Mouse (Mus musculus) neural tube, embryonic 11.5 days (tissue): ENCODE measurements at regions not wholly inside any gene's neighbourhood (a gene's known extent, or its start where the extent isn't known, plus 50 kb on each side); places are given as distances from the start of the nearest gene placed in this dataset.

ENCODE experiments used
- ATAC-seq: fragments of 200-750 bp; cut with Nextera tagmentation; 2 replicates; pipeline ENCODE4 v1.8.0; 2017; ENCODE audit warnings: moderate number of reproducible peaks, mild to moderate bottlenecking, moderate TSS enrichment, moderate library complexity; ENCODE audit not compliant: insufficient read depth, low FRiP score, low TSS enrichment
- DNase-seq: peaks from one replicate; pipeline ENCODE4 v3.0.0-alpha.2; 2015; ENCODE audit warnings: low spot score
- H3K27ac ChIP-seq: fragments of 300-500 bp; sonication (generic); 2 replicates; pipeline ENCODE4 v1.5.1; 2014; ENCODE audit warnings: low read depth, mild to moderate bottlenecking, low read length
- H3K27me3 ChIP-seq: fragments of 300-500 bp; sonication (generic); 2 replicates; pipeline ENCODE4 v1.6.1; 2014; ENCODE audit warnings: mild to moderate bottlenecking, low read length, mixed read lengths; ENCODE audit not compliant: control insufficient read depth, insufficient read depth
- H3K36me3 ChIP-seq: fragments of 300-500 bp; sonication (generic); 2 replicates; pipeline ENCODE4 v1.6.1; 2014; ENCODE audit warnings: mild to moderate bottlenecking, low read length, moderate library complexity, mixed read lengths; ENCODE audit not compliant: control insufficient read depth, insufficient read depth
- H3K4me1 ChIP-seq: fragments of 300-500 bp; sonication (generic); 2 replicates; pipeline ENCODE4 v1.6.1; 2014; ENCODE audit warnings: low read length, mixed read lengths; ENCODE audit not compliant: control insufficient read depth, insufficient read depth
- H3K4me2 ChIP-seq: fragments of 300-500 bp; sonication (generic); 2 replicates; pipeline ENCODE4 v1.6.1; 2014; ENCODE audit warnings: low read depth, mild to moderate bottlenecking, moderate library complexity
- H3K4me3 ChIP-seq: fragments of 300-500 bp; sonication (generic); 2 replicates; pipeline ENCODE4 v1.5.1; 2014; ENCODE audit warnings: low read depth, low read length
- H3K9ac ChIP-seq: fragments of 300-500 bp; sonication (generic); 2 replicates; pipeline ENCODE4 v1.6.1; 2014; ENCODE audit warnings: mild to moderate bottlenecking, low read length
- H3K9me3 ChIP-seq: fragments of 300-500 bp; sonication (generic); 2 replicates; pipeline ENCODE4 v1.6.1; 2016; ENCODE audit warnings: low read length; ENCODE audit not compliant: control insufficient read depth
- WGBS: fragments of 180-500 bp; shearing (Covaris S2); extraction: QIAGEN DNeasy Blood & Tissue Kit; methylation state at CpG from one replicate; pipeline ENCODE4 v1.1.7; 2014; 5-methylcytosine and 5-hydroxymethylcytosine counted together

- H3K4me2 ChIP-seq = peak overlapping the region; percentile 29
- H3K4me1 ChIP-seq = peaks cover 19% of the 10 kb centered on the region
- H3K27me3 ChIP-seq = peaks cover 4% of the 10 kb centered on the region; the same call in 1 of the 2 replicates
- ATAC-seq (peak; percentile 77), DNase-seq (peak; percentile 63)
- H3K4me3 ChIP-seq = no peak overlapping the region
- 6% methylated on average over 9 of the region's 9 CpGs for WGBS
- H3K36me3 ChIP-seq = no peaks in the 10 kb centered on the region
- peak overlapping the region; percentile 7; the same call in 1 of the 2 replicates for H3K9ac ChIP-seq
- H3K9me3 ChIP-seq = no peaks in the 10 kb centered on the region
- 0 out of 2 replicates have a peak overlapping the region, but pooled peaks have one; percentile 20 for H3K27ac ChIP-seq
Measured at GRCm38 (mm10) chr14:118368619-118369431, 102.1 kb downstream of the Gm9376 start.

- H3K4me1 ChIP-seq = peaks cover 19% of the 10 kb centered on the region
- H3K4me3 ChIP-seq = no peak overlapping the region
- no peak overlapping the region for H3K27ac ChIP-seq
- no peak overlapping the region for H3K4me2 ChIP-seq
- H3K27me3 ChIP-seq = no peaks in the 10 kb centered on the region
- no peaks in the 10 kb centered on the region for H3K36me3 ChIP-seq
- WGBS = 97% methylated on average over 15 of the region's 15 CpGs
- DNase-seq (no peak), ATAC-seq (no peak)
- H3K9ac ChIP-seq = no peak overlapping the region
- no peaks in the 10 kb centered on the region for H3K9me3 ChIP-seq
Measured at GRCm38 (mm10) chr14:118371336-118371735, 104.6 kb downstream of the Gm9376 start.

- no peak overlapping the region for H3K9ac ChIP-seq
- no peak overlapping the region for H3K4me3 ChIP-seq
- no peaks in the 10 kb centered on the region for H3K36me3 ChIP-seq
- 82% methylated on average over 10 of the region's 10 CpGs for WGBS
- H3K27me3 ChIP-seq = no peaks in the 10 kb centered on the region
- no peaks in the 10 kb centered on the region for H3K4me1 ChIP-seq
- no peak for DNase-seq
- H3K4me2 ChIP-seq = no peak overlapping the region
- ATAC-seq = no peak
- H3K27ac ChIP-seq = no peak overlapping the region
- H3K9me3 ChIP-seq = no peaks in the 10 kb centered on the region
Measured at GRCm38 (mm10) chr14:118374819-118375520, 108.2 kb downstream of the Gm9376 start.

GRCm38 (mm10) chr14:118375641-118376040, 108.9 kb downstream of the Gm9376 start:
- no peaks in the 10 kb centered on the region for H3K27me3 ChIP-seq
- WGBS = 95% methylated on average over 12 of the region's 12 CpGs
- no peaks in the 10 kb centered on the region for H3K36me3 ChIP-seq
- no peaks in the 10 kb centered on the region for H3K9me3 ChIP-seq
- DNase-seq = no peak
- H3K4me2 ChIP-seq = no peak overlapping the region
- H3K4me1 ChIP-seq = no peaks in the 10 kb centered on the region
- ATAC-seq = no peak
- H3K27ac ChIP-seq = no peak overlapping the region
- H3K9ac ChIP-seq = no peak overlapping the region
- no peak overlapping the region for H3K4me3 ChIP-seq

GRCm38 (mm10) chr14:118379624-118380023, 112.9 kb downstream of the Gm9376 start:
- no peak overlapping the region for H3K27ac ChIP-seq
- H3K4me3 ChIP-seq = no peak overlapping the region
- no peak overlapping the region for H3K4me2 ChIP-seq
- ATAC-seq (no peak), DNase-seq (no peak)
- H3K9ac ChIP-seq = no peak overlapping the region
- H3K27me3 ChIP-seq = no peaks in the 10 kb centered on the region
- 61% methylated on average over 8 of the region's 8 CpGs for WGBS
- no peaks in the 10 kb centered on the region for H3K4me1 ChIP-seq
- H3K9me3 ChIP-seq = no peaks in the 10 kb centered on the region
- no peaks in the 10 kb centered on the region for H3K36me3 ChIP-seq

- 22% methylated on average over 7 of the region's 7 CpGs for WGBS
- no peaks in the 10 kb centered on the region for H3K36me3 ChIP-seq
- H3K9ac ChIP-seq = no peak overlapping the region
- no peaks in the 10 kb centered on the region for H3K27me3 ChIP-seq
- no peak overlapping the region for H3K27ac ChIP-seq
- DNase-seq (no peak), ATAC-seq (no peak)
- H3K9me3 ChIP-seq = no peaks in the 10 kb centered on the region
- H3K4me3 ChIP-seq = no peak overlapping the region
- H3K4me1 ChIP-seq = no peaks in the 10 kb centered on the region
- H3K4me2 ChIP-seq = no peak overlapping the region
Measured at GRCm38 (mm10) chr14:118385529-118385932, 118.8 kb downstream of the Gm9376 start.

- Histone ChIP-seq H3K4me3 (no peak overlapping the region), H3K9me3 (no peaks in the 10 kb centered on the region), H3K4me2 (no peak overlapping the region), H3K27me3 (no peaks in the 10 kb centered on the region), H3K27ac (no peak overlapping the region), H3K36me3 (no peaks in the 10 kb centered on the region), H3K4me1 (no peaks in the 10 kb centered on the region), H3K9ac (no peak overlapping the region)
- ATAC-seq (no peak), DNase-seq (no peak)
- whole genome bisulfite sequencing = 89% methylated on average over 15 of the region's 15 CpGs
Measured at GRCm38 (mm10) chr14:118388061-118388460, 121.3 kb downstream of the Gm9376 start.

GRCm38 (mm10) chr14:118390790-118391189, 124.0 kb downstream of the Gm9376 start:
- Histone ChIP-seq H3K4me2 (no peak overlapping the region), H3K4me3 (no peak overlapping the region), H3K36me3 (no peaks in the 10 kb centered on the region), H3K9ac (no peak overlapping the region), H3K27me3 (no peaks in the 10 kb centered on the region), H3K27ac (no peak overlapping the region), H3K9me3 (no peaks in the 10 kb centered on the region), H3K4me1 (no peaks in the 10 kb centered on the region)
- DNase-seq (no peak), ATAC-seq (no peak)
- WGBS = 61% methylated on average over 3 of the region's 3 CpGs

GRCm38 (mm10) chr14:118391561-118391960, 124.8 kb downstream of the Gm9376 start:
- H3K4me1 ChIP-seq = no peaks in the 10 kb centered on the region
- H3K27ac ChIP-seq = no peak overlapping the region
- WGBS = 93% methylated on average over 5 of the region's 5 CpGs
- H3K9ac ChIP-seq = no peak overlapping the region
- DNase-seq = no peak
- H3K27me3 ChIP-seq = no peaks in the 10 kb centered on the region
- no peak overlapping the region for H3K4me2 ChIP-seq
- no peaks in the 10 kb centered on the region for H3K36me3 ChIP-seq
- no peaks in the 10 kb centered on the region for H3K9me3 ChIP-seq
- no peak for ATAC-seq
- no peak overlapping the region for H3K4me3 ChIP-seq
